ENCODE assay signal across 18 mouse cellular contexts in the genomic region with DNA sequence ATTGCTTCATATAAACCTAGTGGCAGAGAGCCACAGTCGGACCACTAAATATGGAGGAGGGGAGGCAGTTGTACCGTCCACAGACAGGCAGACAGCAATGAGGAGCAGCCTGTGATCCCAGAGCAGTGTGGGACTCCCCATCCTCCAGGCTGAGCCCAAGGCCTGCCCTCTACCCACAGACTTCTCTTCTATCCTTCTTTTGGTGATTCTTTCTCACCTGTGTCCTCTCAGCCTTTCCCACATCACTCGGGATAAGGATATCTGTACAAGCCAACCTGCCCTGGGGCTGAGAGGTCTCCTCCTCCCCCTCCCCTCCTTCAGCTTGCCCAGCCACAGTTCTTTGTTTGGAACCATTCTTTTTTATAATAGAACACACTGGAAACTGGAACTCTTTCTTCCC.
DNase-seq lines count a peak whose midpoint lies in the region; ATAC-seq and TF ChIP-seq lines count a peak whose summit lies in the region.
"Had no signal": no experiment of that assay in that cellular context is flagged by ENCODE, and none has a peak within 500 bp of the region (broad histone marks: within the 10 kb centered on the region; RNA-seq: fewer than 3 reads in every experiment).

No protein-coding gene starts in this region.

- H3K4me3 ChIP-seq in embryonic facial prominence, embryonic 11.5 days (ENCODE audit: low read depth, low read length) = no peak overlapping the region
- no peak overlapping the region for H3K4me3 ChIP-seq in embryonic facial prominence, embryonic 10.5 days
- H3K4me3 ChIP-seq in midbrain, embryonic 13.5 days (replicated peaks) = no peak overlapping the region
- no peak overlapping the region for H3K4me3 ChIP-seq in midbrain, embryonic 16.5 days (ENCODE audit: low read depth, low read length)
- no peak overlapping the region for H3K4me3 ChIP-seq in hindbrain, postnatal 0 days (ENCODE audit: low read length)
- H3K4me3 ChIP-seq: embryonic facial prominence, embryonic 12.5 days; limb, embryonic 13.5 days; liver, embryonic 15.5 days; megakaryocyte, embryonic 14.5 days had no signal

- H3K4me2 ChIP-seq in embryonic facial prominence, embryonic 11.5 days (ENCODE audit: low read depth, low read length) = no peak overlapping the region
- H3K4me2 ChIP-seq in midbrain, embryonic 13.5 days (replicated peaks) = no peak overlapping the region
- no peak overlapping the region for H3K4me2 ChIP-seq in midbrain, embryonic 16.5 days (ENCODE audit: low read length)
- H3K4me2 ChIP-seq in hindbrain, postnatal 0 days (ENCODE audit: low read depth, low read length) = no peak overlapping the region
- H3K4me2 ChIP-seq: embryonic facial prominence, embryonic 12.5 days; limb, embryonic 13.5 days; liver, embryonic 15.5 days had no signal

- H3K36me3 ChIP-seq in embryonic facial prominence, embryonic 11.5 days (replicated peaks; ENCODE audit: control insufficient read depth, insufficient read depth, low read depth, low read length) = no peaks in the 10 kb centered on the region
- H3K36me3 ChIP-seq in embryonic facial prominence, embryonic 10.5 days (replicated peaks) = no peaks in the 10 kb centered on the region
- H3K36me3 ChIP-seq in midbrain, embryonic 13.5 days = no peaks in the 10 kb centered on the region
- H3K36me3 ChIP-seq in midbrain, embryonic 16.5 days (ENCODE audit: control insufficient read depth, insufficient read depth, low read length) = no peaks in the 10 kb centered on the region
- H3K36me3 ChIP-seq in hindbrain, postnatal 0 days (ENCODE audit: insufficient read depth, low read length) = no peaks in the 10 kb centered on the region
- H3K36me3 ChIP-seq: embryonic facial prominence, embryonic 12.5 days; limb, embryonic 13.5 days; liver, embryonic 15.5 days had no signal

- no peak for DNase-seq in embryonic facial prominence, embryonic 11.5 days (ENCODE audit: low spot score)
- no peak for DNase-seq in embryonic facial prominence, embryonic 10.5 days (ENCODE audit: low spot score)
- DNase-seq in hindbrain, postnatal 0 days (ENCODE audit: low spot score) = no peak
- no peak for DNase-seq in cerebellum, adult 8-10 months
- DNase-seq in gastrocnemius, adult 18-20 months (ENCODE audit: low spot score) = no peak
- DNase-seq: adrenal gland, postnatal 36 days; cerebellum, postnatal 14 days; kidney, adult 18-20 months; kidney, postnatal 14 days; lung, postnatal 10 days; thymus, postnatal 14 days had no signal

- H3K27ac ChIP-seq in embryonic facial prominence, embryonic 11.5 days (replicated peaks; ENCODE audit: low read depth, low read length) = no peak overlapping the region
- no peak overlapping the region for H3K27ac ChIP-seq in embryonic facial prominence, embryonic 10.5 days (replicated peaks)
- no peak overlapping the region for H3K27ac ChIP-seq in midbrain, embryonic 13.5 days
- H3K27ac ChIP-seq in midbrain, embryonic 16.5 days (ENCODE audit: low read length) = no peak overlapping the region
- no peak overlapping the region for H3K27ac ChIP-seq in hindbrain, postnatal 0 days
- H3K27ac ChIP-seq: embryonic facial prominence, embryonic 12.5 days; limb, embryonic 13.5 days; liver, embryonic 15.5 days had no signal

- no peak for TF ChIP-seq CTCF in hindbrain, postnatal 0 days (IDR thresholded peaks at IDR 0.05; ENCODE audit: low read depth)

- 63% methylated on average over 3 of the region's 3 CpGs for WGBS in embryonic facial prominence, embryonic 11.5 days
- WGBS in embryonic facial prominence, embryonic 10.5 days = 51% methylated on average over 3 of the region's 3 CpGs
- WGBS in midbrain, embryonic 13.5 days = 29% methylated on average over 3 of the region's 3 CpGs
- 18% methylated on average over 3 of the region's 3 CpGs for WGBS in midbrain, embryonic 16.5 days
- 21% methylated on average over 3 of the region's 3 CpGs for WGBS in hindbrain, postnatal 0 days

- H3K9ac ChIP-seq in embryonic facial prominence, embryonic 11.5 days (replicated peaks; ENCODE audit: low read length) = no peak overlapping the region
- H3K9ac ChIP-seq in midbrain, embryonic 13.5 days (replicated peaks) = no peak overlapping the region
- no peak overlapping the region for H3K9ac ChIP-seq in midbrain, embryonic 16.5 days (ENCODE audit: low read depth, low read length)
- H3K9ac ChIP-seq in hindbrain, postnatal 0 days (replicated peaks; ENCODE audit: low read length) = no peak overlapping the region
- H3K9ac ChIP-seq: embryonic facial prominence, embryonic 12.5 days; limb, embryonic 13.5 days; liver, embryonic 15.5 days had no signal

- H3K9me3 ChIP-seq in embryonic facial prominence, embryonic 11.5 days (replicated peaks; ENCODE audit: control insufficient read depth, low read length) = no peaks in the 10 kb centered on the region
- no peaks in the 10 kb centered on the region for H3K9me3 ChIP-seq in embryonic facial prominence, embryonic 10.5 days
- H3K9me3 ChIP-seq in midbrain, embryonic 13.5 days = no peaks in the 10 kb centered on the region
- no peaks in the 10 kb centered on the region for H3K9me3 ChIP-seq in midbrain, embryonic 16.5 days (replicated peaks; ENCODE audit: control insufficient read depth, low read length, poor library complexity, severe bottlenecking)
- no peaks in the 10 kb centered on the region for H3K9me3 ChIP-seq in hindbrain, postnatal 0 days (ENCODE audit: low read length)
- H3K9me3 ChIP-seq: embryonic facial prominence, embryonic 12.5 days; limb, embryonic 13.5 days; liver, embryonic 15.5 days had no signal

- H3K4me1 ChIP-seq in embryonic facial prominence, embryonic 11.5 days (ENCODE audit: control insufficient read depth, insufficient read depth, low read length) = no peaks in the 10 kb centered on the region
- peaks cover 25% of the 10 kb centered on the region for H3K4me1 ChIP-seq in embryonic facial prominence, embryonic 10.5 days
- peaks cover 21% of the 10 kb centered on the region for H3K4me1 ChIP-seq in midbrain, embryonic 13.5 days (replicated peaks)
- peaks cover 3% of the 10 kb centered on the region; the same call in 1 of the 2 replicates for H3K4me1 ChIP-seq in midbrain, embryonic 16.5 days (ENCODE audit: control insufficient read depth, insufficient read depth, low read length)
- H3K4me1 ChIP-seq in hindbrain, postnatal 0 days (ENCODE audit: insufficient read depth, low read length) = no peaks in the 10 kb centered on the region
- H3K4me1 ChIP-seq: liver, embryonic 15.5 days; megakaryocyte, embryonic 14.5 days had no signal

- no peaks in the 10 kb centered on the region for H3K27me3 ChIP-seq in embryonic facial prominence, embryonic 11.5 days (ENCODE audit: control insufficient read depth, insufficient read depth, low read length)
- no peaks in the 10 kb centered on the region for H3K27me3 ChIP-seq in embryonic facial prominence, embryonic 10.5 days (replicated peaks; ENCODE audit: low read depth, poor library complexity, severe bottlenecking)
- H3K27me3 ChIP-seq in midbrain, embryonic 13.5 days = 0 out of 2 replicates have a peak, but pooled peaks cover 14% of the 10 kb centered on the region
- no peaks in the 10 kb centered on the region for H3K27me3 ChIP-seq in midbrain, embryonic 16.5 days (ENCODE audit: control insufficient read depth, insufficient read depth, low read depth, low read length)
- no peaks in the 10 kb centered on the region for H3K27me3 ChIP-seq in hindbrain, postnatal 0 days (ENCODE audit: insufficient read depth, low read length)
- H3K27me3 ChIP-seq: embryonic facial prominence, embryonic 12.5 days; liver, embryonic 15.5 days; megakaryocyte, embryonic 14.5 days had no signal

- ATAC-seq in embryonic facial prominence, embryonic 11.5 days (replicated peaks; ENCODE audit: insufficient number of reproducible peaks, low FRiP score, low TSS enrichment, low read depth) = 0 out of 2 replicates have a peak, but pooled peaks have one; percentile 56
- ATAC-seq in midbrain, embryonic 13.5 days = peak; percentile 75
- ATAC-seq in midbrain, embryonic 16.5 days = no peak
- ATAC-seq in hindbrain, postnatal 0 days = 0 out of 2 replicates have a peak, but pooled peaks have one; percentile 27
- ATAC-seq in erythroid progenitor cell, adult 5-6 weeks (replicated peaks; ENCODE audit: low FRiP score, poor library complexity, severe bottlenecking) = no peak

Comparison
In these comparisons a context has a peak if more than half of its experiments do, and no peak if none do; other contexts are left out.
1. ATAC-seq: peak in embryonic facial prominence, embryonic 11.5 days (single experiment), midbrain, embryonic 13.5 days (single experiment) and hindbrain, postnatal 0 days (single experiment); none in midbrain, embryonic 16.5 days (single experiment) and erythroid progenitor cell, adult 5-6 weeks (single experiment).